Mouse (Mus musculus): Measurements from ENCODE around the gene Vmn1r223.
"Not testable (repeated sequence)": the region's sequence is repeated elsewhere in the genome, so short reads cannot be mapped to it uniquely, and the experiment has no call there.

Gene Vmn1r223

DNA sequence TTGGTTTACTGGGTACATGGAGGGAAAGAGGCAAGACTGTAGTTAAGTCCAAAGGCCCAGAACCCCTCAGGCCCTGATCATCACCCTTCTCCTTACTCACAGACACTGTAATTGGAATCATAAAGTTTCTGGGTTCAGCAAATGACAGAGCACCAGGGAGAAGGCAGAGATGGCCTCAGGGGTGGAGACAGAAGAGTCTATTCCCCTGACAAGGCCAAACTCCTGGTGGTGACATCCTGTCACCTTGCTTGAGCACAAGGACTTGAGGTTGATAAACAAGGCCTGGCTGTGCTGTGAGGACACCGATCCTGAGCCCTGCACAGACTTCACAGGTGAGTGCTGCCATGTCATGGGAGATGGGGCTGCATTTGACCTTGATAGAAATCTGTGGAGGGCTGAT, at the start of gene Vmn1r223:
Vmn1r223 (plus strand) TSS at position 301 of the 400 bp plus-strand sequence.
- not testable (repeated sequence) for DNase-seq

DNA sequence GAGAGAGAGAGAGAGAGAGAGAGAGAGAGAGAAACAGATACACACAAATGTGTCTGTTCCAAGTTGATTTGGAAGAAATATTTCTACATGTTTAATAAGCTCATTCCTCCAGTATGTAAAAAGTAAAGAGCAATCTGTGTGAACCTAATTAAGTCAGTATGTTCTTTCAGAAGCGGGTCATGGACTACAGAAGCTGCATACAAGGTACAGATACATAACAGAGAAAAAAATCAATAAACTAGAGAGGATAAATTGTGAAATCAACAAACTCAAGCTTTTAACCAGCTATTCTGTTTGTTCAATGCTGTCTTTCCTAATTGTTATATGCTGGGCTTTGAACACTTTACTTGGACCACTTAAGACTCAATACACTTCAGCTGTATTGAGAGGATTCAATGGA, 43.0 kb upstream of the Vmn1r223 start:
- DNase-seq: not testable (repeated sequence)

GRCm38 (mm10) chr13:23213827-23214226, 33.1 kb upstream of the Vmn1r223 start, which contains the start of gene Vmn1r221:
Vmn1r221 (plus strand) TSS chr13:23214127.
- DNase-seq: not testable (repeated sequence)

DNA sequence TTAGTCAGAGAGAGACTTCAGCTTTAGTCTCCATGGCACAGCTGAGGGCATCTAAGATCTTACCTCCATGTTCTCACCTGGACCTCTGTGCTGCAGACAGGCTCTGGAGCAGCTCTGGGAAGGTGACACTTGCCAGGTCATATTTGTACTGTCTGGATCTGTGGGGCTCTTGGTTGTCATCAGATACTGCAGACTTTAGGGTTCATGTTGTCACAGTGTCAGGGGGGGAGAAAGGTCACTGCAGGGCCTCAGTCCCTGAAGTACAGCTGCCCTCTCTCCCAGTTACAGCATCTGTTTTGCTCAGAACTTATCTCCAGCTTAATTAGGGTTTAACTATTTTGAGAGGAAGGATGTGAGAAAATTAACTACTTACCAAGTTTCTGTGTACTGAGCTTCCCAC, 11.1 kb upstream of the Vmn1r223 start, which contains the start of gene Vmn1r222:
Vmn1r222 (minus strand) TSS at position 101 of the 400 bp plus-strand sequence.
- DNase-seq: not testable (repeated sequence)

DNA sequence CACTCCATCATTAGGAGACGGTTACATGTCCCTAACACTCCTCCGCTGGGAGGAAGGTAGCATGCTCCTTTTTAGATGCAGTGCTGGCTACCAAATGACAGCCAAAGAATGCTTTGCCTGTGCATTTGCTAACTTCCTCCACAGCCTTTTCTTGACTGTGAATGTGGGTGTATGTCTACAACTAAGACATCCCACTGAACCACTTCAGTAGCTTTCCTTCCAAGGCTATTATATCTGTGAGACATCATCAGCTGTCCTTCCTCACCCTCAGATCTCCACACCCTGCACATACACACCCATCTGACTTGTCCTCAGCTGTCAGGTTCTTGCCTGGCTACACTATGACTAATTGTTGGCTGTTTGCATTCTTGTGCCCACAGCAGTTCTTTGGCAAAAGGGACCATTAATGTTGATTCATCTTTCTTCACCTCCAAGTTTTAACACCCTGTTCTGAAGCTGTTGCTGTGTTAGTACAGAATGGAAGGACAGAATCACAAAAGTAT, 11.7 kb downstream of the Vmn1r223 start:
- no peak for DNase-seq

GRCm38 (mm10) chr13:23268606-23269005, 21.7 kb downstream of the Vmn1r223 start:
- DNase-seq: not testable (repeated sequence)

DNA sequence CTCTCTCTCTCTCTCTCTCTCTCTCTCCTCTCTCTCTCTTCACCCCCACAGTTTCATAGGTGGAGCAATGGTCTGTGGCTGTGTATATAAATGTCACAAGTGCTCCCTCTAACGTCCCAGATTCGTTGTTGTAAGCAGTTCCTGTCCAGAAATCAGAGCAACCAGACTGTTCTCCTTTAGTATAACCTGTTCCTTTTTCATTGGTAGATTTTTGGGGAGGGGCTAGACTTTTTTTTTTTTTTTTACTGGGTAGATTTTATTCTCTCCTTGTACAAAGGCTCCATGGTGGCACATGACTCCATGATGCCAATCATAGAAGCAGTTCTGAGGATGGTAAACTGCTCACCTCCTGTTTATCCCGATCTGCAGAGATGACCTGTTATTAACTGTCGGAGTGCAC, 22.2 kb downstream of the Vmn1r223 start:
- DNase-seq: not testable (repeated sequence)

GRCm38 (mm10) chr13:23269681-23270080, 22.7 kb downstream of the Vmn1r223 start:
- DNase-seq: no peak

DNA sequence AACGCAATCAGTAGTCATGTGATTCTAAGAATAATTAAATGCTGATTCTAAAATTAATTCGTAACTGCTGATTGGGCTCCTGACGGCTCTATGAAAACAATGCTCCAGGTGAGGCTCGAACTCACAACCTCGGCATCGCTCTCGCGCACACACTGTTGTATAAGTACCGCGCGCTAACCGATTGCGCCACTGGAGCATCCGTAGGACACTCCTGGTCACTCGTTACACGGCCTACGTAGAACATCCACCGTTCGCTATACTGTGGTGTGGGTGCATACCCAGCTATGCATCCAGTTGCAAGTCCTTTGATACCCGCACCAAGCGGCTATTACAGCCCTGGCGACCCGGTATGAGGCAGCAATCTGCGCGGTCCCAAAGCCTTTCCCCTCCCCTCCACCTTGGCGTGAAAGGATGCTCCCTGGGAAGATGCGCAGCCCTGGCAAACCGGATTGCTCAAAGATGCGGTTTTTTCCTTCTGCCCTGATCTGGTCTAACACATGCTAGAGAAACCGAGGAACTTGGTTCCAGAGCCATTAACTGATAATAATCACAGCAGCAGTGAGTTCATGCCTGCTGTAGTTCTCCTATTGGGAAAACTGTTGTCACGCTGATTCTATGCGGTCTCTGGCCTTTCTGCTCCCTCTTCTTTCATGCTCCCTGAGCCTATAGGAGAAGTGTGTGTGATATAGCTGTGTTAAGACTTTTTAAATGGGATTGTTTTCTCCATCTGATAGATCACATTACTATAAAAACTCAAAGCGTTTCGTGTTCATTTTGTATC, 23.6 kb downstream of the Vmn1r223 start:
- no peak for DNase-seq

- DNase-seq: no peak
Measured at GRCm38 (mm10) chr13:23279576-23279975, 32.6 kb downstream of the Vmn1r223 start.

GRCm38 (mm10) chr13:23279992-23280391, 33.1 kb downstream of the Vmn1r223 start:
- no peak for DNase-seq

- no peak for DNase-seq
Measured at GRCm38 (mm10) chr13:23285191-23285920, 38.4 kb downstream of the Vmn1r223 start.

GRCm38 (mm10) chr13:23285921-23286720, 39.2 kb downstream of the Vmn1r223 start:
- DNase-seq: no peak

GRCm38 (mm10) chr13:23286721-23287362, 39.9 kb downstream of the Vmn1r223 start:
- no peak for DNase-seq

DNA sequence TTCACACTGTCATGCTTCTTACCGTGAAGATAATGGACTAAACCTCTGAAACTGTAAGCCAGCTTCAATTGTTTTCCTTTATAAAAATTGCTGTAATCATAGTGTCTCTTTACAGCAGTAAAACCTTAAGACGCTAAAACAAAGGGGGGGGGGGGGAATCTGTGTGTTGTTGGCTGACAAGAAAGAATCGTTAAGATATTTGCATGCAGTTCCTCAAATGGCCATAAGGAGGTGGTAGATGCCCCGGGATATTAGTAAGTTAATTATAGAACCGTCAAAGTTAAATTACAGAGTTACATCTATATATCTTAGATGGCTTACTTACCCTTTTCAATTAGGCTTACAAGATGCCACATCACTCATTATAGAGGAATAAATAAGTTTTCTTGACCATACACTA, 50.8 kb downstream of the Vmn1r223 start:
- DNase-seq: no peak

GRCm38 (mm10) chr13:23298445-23299232, 51.7 kb downstream of the Vmn1r223 start:
- DNase-seq: no peak

DNA sequence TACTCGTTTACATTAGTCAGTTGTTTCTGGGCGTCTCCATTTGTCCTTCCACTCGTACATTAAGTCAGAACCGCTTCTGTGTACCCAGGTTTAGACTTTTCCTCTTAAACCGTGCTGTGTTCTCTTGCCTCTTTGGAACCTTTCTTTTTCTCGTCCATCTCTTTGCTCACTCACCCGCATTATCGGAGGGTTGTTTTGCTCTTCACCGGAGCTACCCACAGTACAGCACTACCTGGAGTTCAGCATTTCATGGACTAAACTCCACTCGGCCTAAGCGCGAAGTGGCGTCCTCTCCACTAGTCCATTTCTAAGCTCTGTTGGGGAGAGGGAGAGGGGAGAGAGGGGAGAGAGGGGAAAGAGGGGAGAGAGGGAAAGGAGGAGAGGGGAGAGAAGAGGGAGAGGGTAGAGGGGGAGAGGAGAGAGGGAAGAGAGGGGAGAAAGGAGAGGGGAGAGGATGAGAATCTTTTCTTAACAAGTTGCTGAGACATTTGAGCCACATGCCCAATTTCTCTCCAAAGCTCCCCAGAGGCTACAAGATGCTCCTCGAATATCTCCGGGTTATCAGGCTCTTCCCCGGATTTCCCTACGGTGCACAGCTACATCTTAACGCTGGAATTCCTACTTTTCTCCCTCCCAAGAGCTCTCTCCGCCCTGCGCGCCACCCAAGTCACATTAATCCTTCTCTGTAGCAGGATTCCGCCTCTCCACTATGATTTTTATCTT, 52.5 kb downstream of the Vmn1r223 start:
- no peak for DNase-seq

DNA sequence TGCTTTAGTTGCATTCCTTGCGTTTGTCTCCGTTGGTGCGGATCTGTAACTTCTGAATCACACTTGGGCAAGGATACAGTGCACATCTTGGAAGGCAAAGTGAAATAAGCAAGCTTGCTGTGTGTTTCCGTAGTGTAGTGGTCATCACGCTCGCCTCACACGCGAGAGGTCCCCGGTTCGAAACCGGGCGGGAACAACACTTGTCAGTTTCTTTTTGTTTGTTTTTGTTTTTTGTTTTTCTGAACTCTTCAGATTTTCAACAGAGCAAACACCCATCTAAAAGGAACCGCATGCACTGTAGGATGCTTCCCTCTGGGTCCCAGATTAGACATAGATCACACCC, 53.0 kb downstream of the Vmn1r223 start:
- DNase-seq: no peak

Measured in thymus, postnatal 36 days (tissue).